Mouse (Mus musculus): ENCODE data around the gene Pigk.

Pigk gene

GRCm38 (mm10) chr3:152875723-152876290 lies 161.9 kb downstream of the Pigk start:
- no peaks in the 10 kb centered on the region for H3K9me3 ChIP-seq (ENCODE audit: low read length)
- no peaks in the 10 kb centered on the region for H3K27me3 ChIP-seq (ENCODE audit: insufficient read depth, low read length)
- no peak overlapping the region for H3K4me3 ChIP-seq (replicated peaks; ENCODE audit: low read length)
- TF ChIP-seq NANOG (IDR thresholded peaks at IDR 0.05; ENCODE audit: borderline replicate concordance, low read length) (no peak), CTCF (conservative IDR thresholded peaks at IDR 0.05; ENCODE audit: low read length) (peak; percentile 59)
- H3K36me3 ChIP-seq (ENCODE audit: insufficient read depth, low read length): no peaks in the 10 kb centered on the region
- H3K4me1 ChIP-seq (replicated peaks; ENCODE audit: low read depth, low read length): no peaks in the 10 kb centered on the region

DNA sequence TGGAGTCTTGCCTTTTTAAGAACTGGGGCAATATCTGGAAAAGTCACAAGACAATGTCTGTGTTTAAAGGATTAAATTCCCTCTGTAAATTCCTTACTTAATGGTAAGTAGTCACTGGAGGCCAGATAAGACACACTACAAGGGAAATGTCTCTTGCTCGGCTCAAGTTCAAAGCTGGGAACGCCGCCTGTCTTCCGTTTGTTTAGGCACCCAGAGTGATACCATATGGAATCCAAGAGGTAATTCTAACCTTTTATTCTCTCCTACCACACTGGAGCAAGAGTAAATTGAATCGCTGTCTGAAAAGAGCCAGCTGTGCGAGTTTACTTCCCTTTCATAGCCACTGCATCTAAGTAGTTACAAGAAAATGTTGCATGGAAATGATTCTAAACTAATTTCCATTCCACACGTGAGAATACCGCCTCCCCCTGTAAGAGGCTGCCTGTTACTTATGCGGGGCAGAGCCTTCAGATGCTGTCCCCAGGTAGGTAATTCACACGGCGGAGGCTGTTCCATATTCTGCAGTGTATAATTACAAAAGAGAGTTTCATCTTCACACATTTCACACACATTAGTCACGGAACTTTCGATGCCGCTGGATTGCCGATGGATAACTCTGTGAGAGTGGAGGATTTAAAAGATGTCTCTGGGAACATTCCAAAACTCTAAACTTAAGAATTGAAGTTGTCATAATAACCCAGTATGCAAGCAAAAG lies 166.4 kb downstream of the Pigk start:
- Histone ChIP-seq H3K36me3 (ENCODE audit: insufficient read depth, low read length) (no peaks in the 10 kb centered on the region), H3K9me3 (ENCODE audit: low read length) (no peaks in the 10 kb centered on the region), H3K4me3 (replicated peaks; ENCODE audit: low read length) (no peak overlapping the region), H3K4me1 (replicated peaks; ENCODE audit: low read depth, low read length) (no peaks in the 10 kb centered on the region), H3K27me3 (ENCODE audit: insufficient read depth, low read length) (no peaks in the 10 kb centered on the region)
- TF ChIP-seq NANOG (IDR thresholded peaks at IDR 0.05; ENCODE audit: borderline replicate concordance, low read length): no peak
- no peak for TF ChIP-seq POU5F1 (IDR thresholded peaks at IDR 0.05; ENCODE audit: borderline replicate concordance, low read length)
- TF ChIP-seq CTCF (conservative IDR thresholded peaks at IDR 0.05; ENCODE audit: low read length): no peak

DNA sequence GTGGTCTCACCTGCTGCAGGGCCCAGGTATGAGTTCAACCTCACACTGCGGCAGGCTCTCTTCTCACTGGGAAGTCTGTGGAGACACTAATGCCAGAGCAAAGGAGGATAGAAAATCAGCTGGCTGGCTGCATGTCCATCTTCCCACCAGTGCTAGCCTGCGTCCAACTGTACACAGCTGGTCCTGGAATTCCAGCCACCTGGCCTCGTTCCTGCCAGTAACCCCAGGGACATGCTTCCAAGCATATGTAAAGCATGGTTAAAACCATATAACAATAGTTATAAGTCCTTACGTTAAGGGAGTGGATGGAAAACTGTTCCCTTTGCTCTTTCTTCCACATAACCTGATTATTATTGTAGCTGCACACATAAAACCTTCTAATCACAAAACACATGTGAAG lies 167.8 kb downstream of the Pigk start:
- Histone ChIP-seq H3K4me1 (replicated peaks; ENCODE audit: low read depth, low read length) (no peaks in the 10 kb centered on the region), H3K9me3 (ENCODE audit: low read length) (no peaks in the 10 kb centered on the region), H3K36me3 (ENCODE audit: insufficient read depth, low read length) (no peaks in the 10 kb centered on the region), H3K27me3 (ENCODE audit: insufficient read depth, low read length) (no peaks in the 10 kb centered on the region), H3K4me3 (replicated peaks; ENCODE audit: low read length) (no peak overlapping the region)
- TF ChIP-seq POU5F1 (IDR thresholded peaks at IDR 0.05; ENCODE audit: borderline replicate concordance, low read length) (no peak), CTCF (conservative IDR thresholded peaks at IDR 0.05; ENCODE audit: low read length) (no peak), NANOG (IDR thresholded peaks at IDR 0.05; ENCODE audit: borderline replicate concordance, low read length) (no peak)

- Histone ChIP-seq H3K27me3 (ENCODE audit: insufficient read depth, low read length) (no peaks in the 10 kb centered on the region), H3K4me1 (replicated peaks; ENCODE audit: low read depth, low read length) (no peaks in the 10 kb centered on the region), H3K9me3 (ENCODE audit: low read length) (no peaks in the 10 kb centered on the region), H3K4me3 (replicated peaks; ENCODE audit: low read length) (no peak overlapping the region), H3K36me3 (ENCODE audit: insufficient read depth, low read length) (no peaks in the 10 kb centered on the region)
- TF ChIP-seq CTCF (conservative IDR thresholded peaks at IDR 0.05; ENCODE audit: low read length) (no peak), POU5F1 (IDR thresholded peaks at IDR 0.05; ENCODE audit: borderline replicate concordance, low read length) (no peak), NANOG (IDR thresholded peaks at IDR 0.05; ENCODE audit: borderline replicate concordance, low read length) (no peak)
Measured at GRCm38 (mm10) chr3:152883556-152883955, 169.7 kb downstream of the Pigk start.

GRCm38 (mm10) chr3:152886749-152887148 lies 172.8 kb downstream of the Pigk start:
- H3K9me3 ChIP-seq (ENCODE audit: low read length): no peaks in the 10 kb centered on the region
- H3K4me1 ChIP-seq (replicated peaks; ENCODE audit: low read depth, low read length): no peaks in the 10 kb centered on the region
- no peaks in the 10 kb centered on the region for H3K27me3 ChIP-seq (ENCODE audit: insufficient read depth, low read length)
- H3K4me3 ChIP-seq (replicated peaks; ENCODE audit: low read length): no peak overlapping the region
- TF ChIP-seq NANOG (IDR thresholded peaks at IDR 0.05; ENCODE audit: borderline replicate concordance, low read length) (no peak), POU5F1 (IDR thresholded peaks at IDR 0.05; ENCODE audit: borderline replicate concordance, low read length) (no peak), CTCF (conservative IDR thresholded peaks at IDR 0.05; ENCODE audit: low read length) (no peak)
- no peaks in the 10 kb centered on the region for H3K36me3 ChIP-seq (ENCODE audit: insufficient read depth, low read length)

DNA sequence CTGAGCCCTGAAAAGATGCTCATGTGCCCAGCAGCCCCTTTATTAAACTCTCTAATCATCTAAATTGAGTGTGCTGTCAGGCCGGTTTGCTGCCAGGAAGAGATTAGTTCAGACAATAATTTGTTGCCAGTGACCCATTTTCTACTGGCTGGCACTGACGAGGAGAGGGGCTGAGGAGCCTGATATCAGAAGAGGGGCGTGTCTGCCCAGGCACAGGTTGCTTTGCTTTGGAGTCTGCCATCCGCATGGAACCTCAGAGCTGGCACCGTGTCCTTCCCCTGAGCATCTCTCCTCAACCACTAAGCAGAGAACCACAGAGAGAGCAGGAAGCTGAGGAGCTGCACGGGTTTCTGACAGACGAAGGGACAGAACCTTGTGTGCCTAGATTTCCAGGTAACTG lies 174.2 kb downstream of the Pigk start:
- H3K4me3 ChIP-seq (replicated peaks; ENCODE audit: low read length): no peak overlapping the region
- H3K9me3 ChIP-seq (ENCODE audit: low read length): no peaks in the 10 kb centered on the region
- H3K4me1 ChIP-seq (replicated peaks; ENCODE audit: low read depth, low read length): no peaks in the 10 kb centered on the region
- H3K27me3 ChIP-seq (ENCODE audit: insufficient read depth, low read length): no peaks in the 10 kb centered on the region
- no peak for TF ChIP-seq CTCF (conservative IDR thresholded peaks at IDR 0.05; ENCODE audit: low read length)
- no peak for TF ChIP-seq POU5F1 (IDR thresholded peaks at IDR 0.05; ENCODE audit: borderline replicate concordance, low read length)
- TF ChIP-seq NANOG (IDR thresholded peaks at IDR 0.05; ENCODE audit: borderline replicate concordance, low read length): no peak
- no peaks in the 10 kb centered on the region for H3K36me3 ChIP-seq (ENCODE audit: insufficient read depth, low read length)

DNA sequence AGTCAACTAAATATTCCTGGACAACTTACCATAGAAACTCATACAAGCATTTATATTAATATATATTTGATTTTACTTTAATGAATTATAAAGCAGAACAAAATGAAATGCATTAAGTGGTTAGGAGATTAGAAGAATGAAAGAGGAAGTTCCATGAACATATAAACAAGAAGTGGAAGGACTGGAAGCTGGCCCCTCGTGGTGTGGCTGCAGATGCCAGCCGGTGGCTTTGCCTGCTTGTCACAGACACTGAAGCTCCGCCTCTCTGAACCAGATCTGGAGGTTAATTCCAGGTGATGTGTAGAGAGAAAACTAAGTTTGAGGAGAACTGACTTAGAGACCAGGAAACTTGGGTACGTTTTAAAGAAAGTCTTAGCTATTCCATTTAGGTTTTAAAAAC lies 181.0 kb downstream of the Pigk start:
- H3K4me1 ChIP-seq (replicated peaks; ENCODE audit: low read depth, low read length): 0 out of 2 replicates have a peak, but pooled peaks cover 4% of the 10 kb centered on the region
- H3K27me3 ChIP-seq (ENCODE audit: insufficient read depth, low read length): no peaks in the 10 kb centered on the region
- H3K9me3 ChIP-seq (ENCODE audit: low read length): no peaks in the 10 kb centered on the region
- no peaks in the 10 kb centered on the region for H3K36me3 ChIP-seq (ENCODE audit: insufficient read depth, low read length)
- no peak overlapping the region for H3K4me3 ChIP-seq (replicated peaks; ENCODE audit: low read length)
- no peak for TF ChIP-seq CTCF (conservative IDR thresholded peaks at IDR 0.05; ENCODE audit: low read length)
- no peak for TF ChIP-seq POU5F1 (IDR thresholded peaks at IDR 0.05; ENCODE audit: borderline replicate concordance, low read length)
- no peak for TF ChIP-seq NANOG (IDR thresholded peaks at IDR 0.05; ENCODE audit: borderline replicate concordance, low read length)

- Histone ChIP-seq H3K27me3 (ENCODE audit: insufficient read depth, low read length) (no peaks in the 10 kb centered on the region), H3K36me3 (ENCODE audit: insufficient read depth, low read length) (no peaks in the 10 kb centered on the region), H3K9me3 (ENCODE audit: low read length) (no peaks in the 10 kb centered on the region), H3K4me3 (replicated peaks; ENCODE audit: low read length) (no peak overlapping the region), H3K4me1 (replicated peaks; ENCODE audit: low read depth, low read length) (0 out of 2 replicates have a peak, but pooled peaks cover 4% of the 10 kb centered on the region)
- no peak for TF ChIP-seq CTCF (conservative IDR thresholded peaks at IDR 0.05; ENCODE audit: low read length)
- TF ChIP-seq POU5F1 (IDR thresholded peaks at IDR 0.05; ENCODE audit: borderline replicate concordance, low read length): no peak
- no peak for TF ChIP-seq NANOG (IDR thresholded peaks at IDR 0.05; ENCODE audit: borderline replicate concordance, low read length)
Measured at GRCm38 (mm10) chr3:152896111-152896510, 182.2 kb downstream of the Pigk start.
